In genomic region chr8:69995776-69996588, GRCm38 (mm10) we compare ENCODE assay signal across 8 mouse cellular contexts. TPM values are rescaled to one million over a fixed set of nuclear protein-coding genes. Genes with fewer than 3 reads are reported as not detected.
DNase-seq lines count a peak whose midpoint lies in the region; ATAC-seq and TF ChIP-seq lines count a peak whose summit lies in the region.

TSS of gene Gatad2a (minus strand) at chr8:69996384.

- WGBS in hindbrain, postnatal 0 days: under 1% methylated on average over 73 of the region's 87 CpGs

- TF ChIP-seq CTCF in gastrocnemius, adult 2 months (IDR thresholded peaks at IDR 0.05): no peak
- peak; percentile 47 for TF ChIP-seq CTCF in hindbrain, postnatal 0 days (IDR thresholded peaks at IDR 0.05; ENCODE audit: low read depth)
- no peak; the same call in 1 of the 2 replicates for TF ChIP-seq CTCF in left cerebral cortex, adult 2 months (IDR thresholded peaks at IDR 0.05)

- peak; percentile 92 for ATAC-seq in common myeloid progenitor, adult 5-6 weeks (replicated peaks; ENCODE audit: low read depth, poor library complexity, severe bottlenecking)
- ATAC-seq in hindbrain, postnatal 0 days: peak; percentile 100
- peak; percentile 86 for ATAC-seq in megakaryocyte, adult 5-6 weeks (ENCODE audit: poor library complexity, severe bottlenecking)

- DNase-seq in ZHBTc4 (ENCODE audit: low read depth, low spot score): peak; percentile 100
- peak; percentile 100 for DNase-seq in gastrocnemius, adult 2 months
- peak; percentile 99 for DNase-seq in hindbrain, postnatal 0 days (ENCODE audit: low spot score)
- DNase-seq in left cerebral cortex, adult 2 months (ENCODE audit: extremely low spot score in 1 of 2, low spot score in 2 of 2): peak; percentile 100
- DNase-seq in right cerebral cortex, adult 2 months (ENCODE audit: low spot score in 2 of 2): peak; percentile 100
- peak; percentile 100 for DNase-seq in urinary bladder, postnatal 14 days (ENCODE audit: low spot score)

- no peaks in the 10 kb centered on the region for H3K36me3 ChIP-seq in hindbrain, postnatal 0 days (ENCODE audit: insufficient read depth, low read length)

- H3K9me3 ChIP-seq in hindbrain, postnatal 0 days (ENCODE audit: low read length): no peaks in the 10 kb centered on the region

- H3K27me3 ChIP-seq in hindbrain, postnatal 0 days (ENCODE audit: insufficient read depth, low read length): no peaks in the 10 kb centered on the region

- intact Hi-C loops in gastrocnemius, adult 2 months (cut with DNase I): loop anchor here (2.0 kb wide), 1 partner anchor 21 kb away; no protein-coding TSS in a partner anchor
- intact Hi-C loops in left cerebral cortex, adult 2 months (cut with DNase I): loop anchor here (5.0 kb wide), 1 partner anchor 124 kb away; no protein-coding TSS in a partner anchor

- 0 out of 2 replicates have a peak, but pooled peaks cover 4% of the 10 kb centered on the region for H3K4me1 ChIP-seq in hindbrain, postnatal 0 days (ENCODE audit: insufficient read depth, low read length)

- peak within 1 kb of the TSS; percentile 80 for H3K4me3 ChIP-seq in gastrocnemius, adult 2 months
- peak within 1 kb of the TSS; percentile 91 for H3K4me3 ChIP-seq in hindbrain, postnatal 0 days (ENCODE audit: low read length)
- peak within 1 kb of the TSS; percentile 80 for H3K4me3 ChIP-seq in left cerebral cortex, adult 2 months

- peak within 1 kb of the TSS; percentile 80 for H3K9ac ChIP-seq in hindbrain, postnatal 0 days (replicated peaks; ENCODE audit: low read length)

- peak within 1 kb of the TSS; percentile 95 for H3K4me2 ChIP-seq in hindbrain, postnatal 0 days (ENCODE audit: low read depth, low read length)

- peak within 1 kb of the TSS; percentile 98 for H3K27ac ChIP-seq in gastrocnemius, adult 2 months
- peak within 1 kb of the TSS; percentile 86 for H3K27ac ChIP-seq in hindbrain, postnatal 0 days
- peak within 1 kb of the TSS; percentile 65; the same call in 1 of the 2 replicates for H3K27ac ChIP-seq in left cerebral cortex, adult 2 months

RNA-seq across cellular contexts. Expression of gene Gatad2a, which starts in this region (rescaled TPM):
- total RNA-seq in common myeloid progenitor, adult 5-6 weeks (2017): 86.7 and 90.0 TPM in 2 replicates
- 10 to 100 TPM; 26.5 to 32.6 TPM for total RNA-seq in gastrocnemius, adult 2 months (2021)
- total RNA-seq in hindbrain, postnatal 0 days (2014; rRNA removed): 38.4 and 41.9 TPM in 2 replicates
- 23.4 and 23.6 TPM in 2 replicates for polyA plus RNA-seq in hindbrain, postnatal 0 days (2015; fragmentation: Nextera tagmentation; extraction: Ambion mirVana)
- 10 to 100 TPM; 27.6 to 32.2 TPM for total RNA-seq in left cerebral cortex, adult 2 months (2021)
- total RNA-seq in megakaryocyte, adult 5-6 weeks (2015): 50.1 and 62.0 TPM in 2 replicates
- total RNA-seq in megakaryocyte, adult 5-6 weeks (2017): 62.5 and 64.7 TPM in 2 replicates

Comparison
In these comparisons a context has a peak if more than half of its experiments do, and no peak if none do; other contexts are left out.
1. Peak in every context shown above with its lines: DNase-seq, ATAC-seq, H3K4me3 ChIP-seq and H3K27ac ChIP-seq.